In genomic region chr1:68886823-68887222, GRCm38 (mm10) we compare ENCODE assay signal across 14 mouse cellular contexts.
DNase-seq lines count a peak whose midpoint lies in the region; ATAC-seq lines count a peak whose summit lies in the region.
"Had no signal": no experiment of that assay in that cellular context is flagged by ENCODE, and none has a peak within 500 bp of the region (broad histone marks: within the 10 kb centered on the region; RNA-seq: fewer than 3 reads in every experiment).

No protein-coding gene starts in this region.

- no peak overlapping the region for H3K9ac ChIP-seq in forebrain, embryonic 15.5 days (replicated peaks)
- H3K9ac ChIP-seq in forebrain, embryonic 12.5 days: no peak overlapping the region
- H3K9ac ChIP-seq in hindbrain, embryonic 15.5 days: no peak overlapping the region
- H3K9ac ChIP-seq in neural tube, embryonic 13.5 days: no peak overlapping the region
- H3K9ac ChIP-seq: liver, embryonic 14.5 days had no signal

- DNase-seq in cerebellum, adult 9-10 months: peak; percentile 90
- no peak for DNase-seq in adipocyte (ENCODE audit: low spot score)
- no peak for DNase-seq in spleen, postnatal 14 days (ENCODE audit: low spot score in 2 of 2)
- DNase-seq: adrenal gland, postnatal 10 days; B cell, adult 2 months; kidney, postnatal 4 days; thymus, postnatal 36 days had no signal

- no peak overlapping the region for H3K4me2 ChIP-seq in forebrain, embryonic 15.5 days (replicated peaks)
- H3K4me2 ChIP-seq in forebrain, embryonic 12.5 days: no peak overlapping the region
- no peak overlapping the region for H3K4me2 ChIP-seq in hindbrain, embryonic 15.5 days
- H3K4me2 ChIP-seq in neural tube, embryonic 13.5 days: no peak overlapping the region

- no peak overlapping the region for H3K4me3 ChIP-seq in forebrain, embryonic 15.5 days
- H3K4me3 ChIP-seq in forebrain, embryonic 12.5 days (replicated peaks): no peak overlapping the region
- H3K4me3 ChIP-seq in hindbrain, embryonic 15.5 days: no peak overlapping the region
- no peak overlapping the region for H3K4me3 ChIP-seq in neural tube, embryonic 13.5 days
- H3K4me3 ChIP-seq: megakaryocyte, embryonic 14.5 days had no signal

- no peaks in the 10 kb centered on the region for H3K36me3 ChIP-seq in forebrain, embryonic 15.5 days
- no peaks in the 10 kb centered on the region for H3K36me3 ChIP-seq in forebrain, embryonic 12.5 days (replicated peaks)
- H3K36me3 ChIP-seq in hindbrain, embryonic 15.5 days: no peaks in the 10 kb centered on the region
- no peaks in the 10 kb centered on the region for H3K36me3 ChIP-seq in neural tube, embryonic 13.5 days

- H3K27me3 ChIP-seq in forebrain, embryonic 15.5 days: no peaks in the 10 kb centered on the region
- peaks cover 6% of the 10 kb centered on the region; the same call in 1 of the 2 replicates for H3K27me3 ChIP-seq in forebrain, embryonic 12.5 days
- no peaks in the 10 kb centered on the region for H3K27me3 ChIP-seq in hindbrain, embryonic 15.5 days
- H3K27me3 ChIP-seq in neural tube, embryonic 13.5 days: no peaks in the 10 kb centered on the region
- H3K27me3 ChIP-seq: megakaryocyte, embryonic 14.5 days had no signal

- no peak overlapping the region for H3K27ac ChIP-seq in forebrain, embryonic 15.5 days (replicated peaks)
- no peak overlapping the region for H3K27ac ChIP-seq in forebrain, embryonic 12.5 days
- no peak overlapping the region for H3K27ac ChIP-seq in hindbrain, embryonic 15.5 days (replicated peaks)
- no peak overlapping the region for H3K27ac ChIP-seq in neural tube, embryonic 13.5 days (replicated peaks)
- H3K27ac ChIP-seq: liver, embryonic 14.5 days had no signal

- no peaks in the 10 kb centered on the region for H3K4me1 ChIP-seq in forebrain, embryonic 15.5 days
- no peaks in the 10 kb centered on the region for H3K4me1 ChIP-seq in forebrain, embryonic 12.5 days
- no peaks in the 10 kb centered on the region for H3K4me1 ChIP-seq in hindbrain, embryonic 15.5 days (replicated peaks)
- 0 out of 2 replicates have a peak, but pooled peaks cover 3% of the 10 kb centered on the region for H3K4me1 ChIP-seq in neural tube, embryonic 13.5 days (replicated peaks)
- H3K4me1 ChIP-seq: megakaryocyte, embryonic 14.5 days had no signal

- 53% methylated on average over 3 of the region's 3 CpGs for WGBS in forebrain, embryonic 15.5 days
- WGBS in forebrain, embryonic 12.5 days: 71% methylated on average over 3 of the region's 3 CpGs
- WGBS in hindbrain, embryonic 15.5 days: 39% methylated on average over 3 of the region's 3 CpGs
- WGBS in neural tube, embryonic 13.5 days: 35% methylated on average over 3 of the region's 3 CpGs

- no peaks in the 10 kb centered on the region for H3K9me3 ChIP-seq in forebrain, embryonic 15.5 days
- no peaks in the 10 kb centered on the region for H3K9me3 ChIP-seq in forebrain, embryonic 12.5 days
- no peaks in the 10 kb centered on the region for H3K9me3 ChIP-seq in hindbrain, embryonic 15.5 days
- H3K9me3 ChIP-seq in neural tube, embryonic 13.5 days: no peaks in the 10 kb centered on the region
- H3K9me3 ChIP-seq: megakaryocyte, embryonic 14.5 days had no signal

- ATAC-seq in forebrain, embryonic 15.5 days (replicated peaks): peak; percentile 81; the same call in 1 of the 2 replicates
- ATAC-seq in forebrain, embryonic 12.5 days (ENCODE audit: low FRiP score): no peak
- peak; percentile 68; the same call in 1 of the 2 replicates for ATAC-seq in hindbrain, embryonic 15.5 days (ENCODE audit: low FRiP score, low read depth)
- peak; percentile 63; the same call in 1 of the 2 replicates for ATAC-seq in neural tube, embryonic 13.5 days (ENCODE audit: low read depth)
- ATAC-seq in CD4-positive, CD25-positive, alpha-beta regulatory T cell, adult 4 months: no peak

Comparison
In these comparisons a context has a peak if more than half of its experiments do, and no peak if none do; other contexts are left out.
1. ATAC-seq: peak in forebrain, embryonic 15.5 days (single experiment), hindbrain, embryonic 15.5 days (single experiment) and neural tube, embryonic 13.5 days (single experiment); none in forebrain, embryonic 12.5 days (single experiment) and CD4-positive, CD25-positive, alpha-beta regulatory T cell, adult 4 months (single experiment).